Mouse (Mus musculus): ENCODE measurements at regions not wholly inside any gene's neighbourhood (a gene's known extent, or its start where the extent isn't known, plus 50 kb on each side); places are given as distances from the start of the nearest gene placed in this dataset.

GRCm38 (mm10) chr15:56746698-56747097, 730.7 kb downstream of the Slc22a22 start:
- TF ChIP-seq RCOR1 (conservative IDR thresholded peaks at IDR 0.05; ENCODE audit: low read depth, low read length) (no peak), ZC3H11A (IDR thresholded peaks at IDR 0.05; ENCODE audit: low read depth, low read length) (no peak), CTCF (conservative IDR thresholded peaks at IDR 0.05 in 1 of 2, IDR thresholded peaks at IDR 0.05 in 1 of 2; ENCODE audit: low read depth in 2 of 2, low read length in 2 of 2) (no peak), POLR2AphosphoS2 (IDR thresholded peaks at IDR 0.05; ENCODE audit: low read depth, low read length) (no peak), KAT2A (IDR thresholded peaks at IDR 0.05; ENCODE audit: insufficient replicate concordance, low read length) (no peak), E2F4 (IDR thresholded peaks at IDR 0.05; ENCODE audit: insufficient replicate concordance, low read depth, low read length) (no peak), SIN3A (IDR thresholded peaks at IDR 0.05; ENCODE audit: low read length) (no peak), EP300 (IDR thresholded peaks at IDR 0.05; ENCODE audit: low read length) (no peak)
